Mouse (Mus musculus): ENCODE data around the gene Gm37240.

GRCm38 (mm10) chr3:85110762-85111161, 776.6 kb downstream of the Gm37240 start:
- no peak for TF ChIP-seq CTCF (IDR thresholded peaks at IDR 0.05; ENCODE audit: low read depth, low read length)
- TF ChIP-seq POLR2A (IDR thresholded peaks at IDR 0.05; ENCODE audit: borderline replicate concordance, low read depth, low read length): no peak

All from bone marrow macrophage, adult 2 months (primary cell).